ENCODE assay signal across 16 mouse cellular contexts in the genomic region with DNA sequence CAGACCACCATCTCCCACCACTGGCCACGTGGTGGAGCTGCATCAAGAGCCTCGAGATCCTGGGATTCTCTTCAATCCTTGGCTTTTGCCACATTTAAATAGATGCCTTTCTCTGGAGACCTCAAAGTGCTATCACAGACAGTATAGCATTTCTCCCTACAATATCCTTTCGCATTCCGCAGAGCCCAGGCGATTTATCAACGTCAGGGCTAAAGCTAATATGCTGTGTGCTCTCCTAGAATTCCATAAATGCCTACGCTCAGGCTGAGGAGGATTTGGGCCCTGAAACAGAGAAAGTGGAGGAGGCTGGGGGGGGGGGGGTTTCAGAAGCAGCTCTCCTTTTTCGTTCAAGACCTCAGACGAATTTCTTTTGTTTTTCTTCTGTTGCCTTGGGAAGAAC.
A peak's percentile ranks its signal among the peaks of the same experiment; 100 is the strongest.
DNase-seq lines count a peak whose midpoint lies in the region; ATAC-seq and TF ChIP-seq lines count a peak whose summit lies in the region.
"Had no signal": no experiment of that assay in that cellular context is flagged by ENCODE, and none has a peak within 500 bp of the region (broad histone marks: within the 10 kb centered on the region; RNA-seq: fewer than 3 reads in every experiment).

No protein-coding gene starts in this region.

- H3K4me3 ChIP-seq in lung, embryonic 16.5 days (ENCODE audit: low read length): no peak overlapping the region
- H3K4me3 ChIP-seq: hindbrain, embryonic 10.5 days; midbrain, embryonic 13.5 days; neural tube, embryonic 12.5 days had no signal

- no peak overlapping the region for H3K27ac ChIP-seq in lung, embryonic 16.5 days (ENCODE audit: low read length)
- H3K27ac ChIP-seq: hindbrain, embryonic 10.5 days; midbrain, embryonic 13.5 days; neural tube, embryonic 12.5 days had no signal

- peak; percentile 28; the same call in 1 of the 2 replicates for ATAC-seq in lung, embryonic 16.5 days (ENCODE audit: low read depth)
- ATAC-seq: midbrain, embryonic 13.5 days had no signal

- H3K4me2 ChIP-seq in lung, embryonic 16.5 days (ENCODE audit: low read depth, low read length): no peak overlapping the region
- H3K4me2 ChIP-seq: heart, embryonic 11.5 days; liver, embryonic 11.5 days; midbrain, embryonic 13.5 days; neural tube, embryonic 12.5 days had no signal

- 0 out of 2 replicates have a peak, but pooled peaks have one; percentile 3 for TF ChIP-seq CTCF in brain, embryonic 14.5 days (IDR thresholded peaks at IDR 0.05; ENCODE audit: borderline replicate concordance, extremely low read depth, insufficient read depth, insufficient read length)

- no peaks in the 10 kb centered on the region for H3K27me3 ChIP-seq in lung, embryonic 16.5 days (ENCODE audit: control insufficient read depth, insufficient read depth, low read depth, low read length)
- H3K27me3 ChIP-seq: midbrain, embryonic 13.5 days; neural tube, embryonic 12.5 days had no signal

- no peaks in the 10 kb centered on the region for H3K4me1 ChIP-seq in lung, embryonic 16.5 days (replicated peaks; ENCODE audit: control insufficient read depth, insufficient read depth, low read length)
- H3K4me1 ChIP-seq: hindbrain, embryonic 10.5 days; midbrain, embryonic 13.5 days; neural tube, embryonic 12.5 days had no signal

- no peaks in the 10 kb centered on the region for H3K9me3 ChIP-seq in lung, embryonic 16.5 days (ENCODE audit: control insufficient read depth, low read length)
- H3K9me3 ChIP-seq: hindbrain, embryonic 10.5 days; midbrain, embryonic 13.5 days; neural tube, embryonic 12.5 days had no signal

- 31% methylated on average over 9 of the region's 9 CpGs for WGBS in lung, embryonic 16.5 days

- H3K9ac ChIP-seq in lung, embryonic 16.5 days (ENCODE audit: low read length): no peak overlapping the region
- H3K9ac ChIP-seq: midbrain, embryonic 13.5 days; neural tube, embryonic 12.5 days had no signal

- peak; percentile 14 to 16 for DNase-seq in cerebellum, postnatal 10 days
- DNase-seq in cerebellum, adult 18-20 months: no peak
- DNase-seq in lung, adult 18-20 months: no peak
- no peak for DNase-seq in brain, embryonic 14.5 days (ENCODE audit: low read depth)
- DNase-seq in mesoderm, embryonic 11.5 days (ENCODE audit: low read depth, low spot score): peak; percentile 63
- DNase-seq in gastrocnemius, postnatal 4 days (ENCODE audit: low spot score in 2 of 2): no peak
- DNase-seq in cerebellum, adult 9-11 months: no peak
- DNase-seq: gastrocnemius, postnatal 25 days; kidney, postnatal 25 days; thymus, adult 2 months had no signal

- TF ChIP-seq POLR2A in brain, embryonic 14.5 days (IDR thresholded peaks at IDR 0.05; ENCODE audit: borderline replicate concordance, extremely low read depth, insufficient read depth, insufficient read length, poor library complexity, severe bottlenecking): no peak

- no peaks in the 10 kb centered on the region for H3K36me3 ChIP-seq in lung, embryonic 16.5 days (ENCODE audit: control insufficient read depth, insufficient read depth, low read length)
- H3K36me3 ChIP-seq: hindbrain, embryonic 10.5 days; midbrain, embryonic 13.5 days; neural tube, embryonic 12.5 days had no signal

Comparison
In these comparisons a context has a peak if more than half of its experiments do, and no peak if none do; other contexts are left out.
1. DNase-seq: peak in cerebellum, postnatal 10 days (2 of 2) and mesoderm, embryonic 11.5 days (single experiment); none in cerebellum, adult 18-20 months (0 of 2), lung, adult 18-20 months (0 of 2), brain, embryonic 14.5 days (single experiment), gastrocnemius, postnatal 4 days (0 of 2) and cerebellum, adult 9-11 months (single experiment).